Mouse (Mus musculus): ENCODE results near the gene Hs2st1. TPM values are rescaled to one million over a fixed set of nuclear protein-coding genes. Genes with fewer than 3 reads are reported as not detected.

The Hs2st1 gene
- polyA plus RNA-seq, 1 experiment = 7.8 TPM

- WGBS = 95% methylated on average over 5 of the region's 5 CpGs
- Histone ChIP-seq H3K4me1 (replicated peaks; ENCODE audit: control insufficient read depth, insufficient read depth, low read length) (no peaks in the 10 kb centered on the region), H3K27me3 (ENCODE audit: control insufficient read depth, insufficient read depth, low read length) (no peaks in the 10 kb centered on the region), H3K4me3 (ENCODE audit: control insufficient read depth, insufficient read depth, low read length) (no peak overlapping the region), H3K36me3 (ENCODE audit: control insufficient read depth, insufficient read depth, low read length) (no peaks in the 10 kb centered on the region), H3K27ac (ENCODE audit: control insufficient read depth, insufficient read depth, low read length) (no peak overlapping the region)
- no peak for DNase-seq
- TF ChIP-seq CTCF (IDR thresholded peaks at IDR 0.05; ENCODE audit: borderline replicate concordance, control insufficient read depth, extremely low read depth, insufficient read depth, low read length, poor library complexity) (no peak), POLR2A (IDR thresholded peaks at IDR 0.05; ENCODE audit: control insufficient read depth, extremely low read depth, insufficient read depth, low read length, poor library complexity) (no peak)
These were observed 89.4 kb downstream of the Hs2st1 start for GRCm38 (mm10) chr3:144480595-144480994.

- H3K4me1 ChIP-seq (replicated peaks; ENCODE audit: control insufficient read depth, insufficient read depth, low read length) = no peaks in the 10 kb centered on the region
- 95% methylated on average over 7 of the region's 7 CpGs for WGBS
- TF ChIP-seq POLR2A (IDR thresholded peaks at IDR 0.05; ENCODE audit: control insufficient read depth, extremely low read depth, insufficient read depth, low read length, poor library complexity) = no peak
These were observed 91.6 kb downstream of the Hs2st1 start for GRCm38 (mm10) chr3:144478427-144478794.

GRCm38 (mm10) chr3:144477707-144478426, 92.1 kb downstream of the Hs2st1 start:
- TF ChIP-seq CTCF (IDR thresholded peaks at IDR 0.05; ENCODE audit: borderline replicate concordance, control insufficient read depth, extremely low read depth, insufficient read depth, low read length, poor library complexity) = no peak
- TF ChIP-seq POLR2A (IDR thresholded peaks at IDR 0.05; ENCODE audit: control insufficient read depth, extremely low read depth, insufficient read depth, low read length, poor library complexity) = no peak
- 92% methylated on average over 12 of the region's 12 CpGs for WGBS
- DNase-seq = no peak
- Histone ChIP-seq H3K4me1 (replicated peaks; ENCODE audit: control insufficient read depth, insufficient read depth, low read length) (no peaks in the 10 kb centered on the region), H3K36me3 (ENCODE audit: control insufficient read depth, insufficient read depth, low read length) (no peaks in the 10 kb centered on the region), H3K27ac (ENCODE audit: control insufficient read depth, insufficient read depth, low read length) (no peak overlapping the region), H3K4me3 (ENCODE audit: control insufficient read depth, insufficient read depth, low read length) (no peak overlapping the region), H3K27me3 (ENCODE audit: control insufficient read depth, insufficient read depth, low read length) (no peaks in the 10 kb centered on the region)

More at GRCm38 (mm10) chr3:144478427-144478794, 91.6 kb downstream of the Hs2st1 start:
- Histone ChIP-seq H3K27me3 (ENCODE audit: control insufficient read depth, insufficient read depth, low read length) (no peaks in the 10 kb centered on the region), H3K27ac (ENCODE audit: control insufficient read depth, insufficient read depth, low read length) (no peak overlapping the region), H3K36me3 (ENCODE audit: control insufficient read depth, insufficient read depth, low read length) (no peaks in the 10 kb centered on the region), H3K4me3 (ENCODE audit: control insufficient read depth, insufficient read depth, low read length) (no peak overlapping the region)
- DNase-seq = no peak

GRCm38 (mm10) chr3:144475891-144476290, 94.1 kb downstream of the Hs2st1 start:
- Histone ChIP-seq H3K36me3 (ENCODE audit: control insufficient read depth, insufficient read depth, low read length) (no peaks in the 10 kb centered on the region), H3K27me3 (ENCODE audit: control insufficient read depth, insufficient read depth, low read length) (no peaks in the 10 kb centered on the region), H3K4me1 (replicated peaks; ENCODE audit: control insufficient read depth, insufficient read depth, low read length) (no peaks in the 10 kb centered on the region; the same call in 1 of the 2 replicates), H3K4me3 (ENCODE audit: control insufficient read depth, insufficient read depth, low read length) (no peak overlapping the region), H3K27ac (ENCODE audit: control insufficient read depth, insufficient read depth, low read length) (no peak overlapping the region)
- WGBS = 46% methylated on average over 5 of the region's 5 CpGs
- no peak for DNase-seq
- TF ChIP-seq POLR2A (IDR thresholded peaks at IDR 0.05; ENCODE audit: control insufficient read depth, extremely low read depth, insufficient read depth, low read length, poor library complexity) (no peak), CTCF (IDR thresholded peaks at IDR 0.05; ENCODE audit: borderline replicate concordance, control insufficient read depth, extremely low read depth, insufficient read depth, low read length, poor library complexity) (no peak)

- Histone ChIP-seq H3K27ac (ENCODE audit: control insufficient read depth, insufficient read depth, low read length) (no peak overlapping the region), H3K4me3 (ENCODE audit: control insufficient read depth, insufficient read depth, low read length) (no peak overlapping the region), H3K27me3 (ENCODE audit: control insufficient read depth, insufficient read depth, low read length) (no peaks in the 10 kb centered on the region), H3K36me3 (ENCODE audit: control insufficient read depth, insufficient read depth, low read length) (no peaks in the 10 kb centered on the region), H3K4me1 (replicated peaks; ENCODE audit: control insufficient read depth, insufficient read depth, low read length) (no peaks in the 10 kb centered on the region; the same call in 1 of the 2 replicates)
- DNase-seq = no peak
- TF ChIP-seq CTCF (IDR thresholded peaks at IDR 0.05; ENCODE audit: borderline replicate concordance, control insufficient read depth, extremely low read depth, insufficient read depth, low read length, poor library complexity) (no peak), POLR2A (IDR thresholded peaks at IDR 0.05; ENCODE audit: control insufficient read depth, extremely low read depth, insufficient read depth, low read length, poor library complexity) (no peak)
- WGBS = 93% methylated on average over 5 of the region's 5 CpGs
These were observed 95.3 kb downstream of the Hs2st1 start for GRCm38 (mm10) chr3:144474726-144475125.

GRCm38 (mm10) chr3:144471954-144472353, 98.0 kb downstream of the Hs2st1 start:
- Histone ChIP-seq H3K27me3 (ENCODE audit: control insufficient read depth, insufficient read depth, low read length) (no peaks in the 10 kb centered on the region), H3K4me1 (replicated peaks; ENCODE audit: control insufficient read depth, insufficient read depth, low read length) (no peaks in the 10 kb centered on the region; the same call in 1 of the 2 replicates), H3K4me3 (ENCODE audit: control insufficient read depth, insufficient read depth, low read length) (no peak overlapping the region), H3K27ac (ENCODE audit: control insufficient read depth, insufficient read depth, low read length) (no peak overlapping the region), H3K36me3 (ENCODE audit: control insufficient read depth, insufficient read depth, low read length) (no peaks in the 10 kb centered on the region)
- no peak for DNase-seq
- 93% methylated on average over 3 of the region's 3 CpGs for WGBS
- TF ChIP-seq CTCF (IDR thresholded peaks at IDR 0.05; ENCODE audit: borderline replicate concordance, control insufficient read depth, extremely low read depth, insufficient read depth, low read length, poor library complexity) (no peak), POLR2A (IDR thresholded peaks at IDR 0.05; ENCODE audit: control insufficient read depth, extremely low read depth, insufficient read depth, low read length, poor library complexity) (no peak)

- Histone ChIP-seq H3K27ac (ENCODE audit: control insufficient read depth, insufficient read depth, low read length) (no peak overlapping the region), H3K4me1 (replicated peaks; ENCODE audit: control insufficient read depth, insufficient read depth, low read length) (peaks cover 6% of the 10 kb centered on the region), H3K36me3 (ENCODE audit: control insufficient read depth, insufficient read depth, low read length) (no peaks in the 10 kb centered on the region), H3K4me3 (ENCODE audit: control insufficient read depth, insufficient read depth, low read length) (no peak overlapping the region), H3K27me3 (ENCODE audit: control insufficient read depth, insufficient read depth, low read length) (no peaks in the 10 kb centered on the region)
- no peak for DNase-seq
- TF ChIP-seq POLR2A (IDR thresholded peaks at IDR 0.05; ENCODE audit: control insufficient read depth, extremely low read depth, insufficient read depth, low read length, poor library complexity) (no peak), CTCF (IDR thresholded peaks at IDR 0.05; ENCODE audit: borderline replicate concordance, control insufficient read depth, extremely low read depth, insufficient read depth, low read length, poor library complexity) (no peak)
- 93% methylated on average over 14 of the region's 14 CpGs for WGBS
These were observed 99.1 kb downstream of the Hs2st1 start for GRCm38 (mm10) chr3:144470901-144471300.
